Mouse (Mus musculus) CH12F3 (cell line): ENCODE measurements around the gene Akap9.
"Not testable (repeated sequence)": the region's sequence is repeated elsewhere in the genome, so short reads cannot be mapped to it uniquely, and the experiment has no call there.

Experiments used
- in situ Hi-C: fragments of 300-500 bp; cut with MboI; formaldehyde crosslinking; loops from 2 replicates; pipeline ENCODE4 v1.14.3; 2020; ENCODE audit warnings: low sequenced_read_pairs

Akap9 gene

GRCm38 (mm10) chr5:3969114-3969513, 41.3 kb downstream of the Akap9 start:
- in situ Hi-C loops, result no loop called here

DNA sequence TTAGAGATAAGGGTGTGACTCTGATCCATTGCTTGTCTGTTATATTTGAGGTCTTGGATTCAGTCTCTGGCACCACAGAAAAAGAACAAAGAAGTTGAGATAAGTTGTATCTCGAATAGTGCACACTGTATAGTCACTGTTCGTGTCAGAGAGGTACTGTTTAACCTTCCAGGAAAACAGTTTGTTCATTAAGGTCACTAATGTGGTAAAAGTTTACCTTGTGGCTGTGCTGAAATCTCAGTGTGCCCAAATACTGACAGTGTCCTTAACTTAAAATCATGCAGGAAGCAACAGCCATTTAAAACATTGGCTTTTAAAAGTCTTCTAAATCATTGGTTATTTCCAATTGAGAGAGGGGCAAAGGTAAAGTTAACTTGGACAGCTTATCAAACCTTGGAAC, 43.1 kb downstream of the Akap9 start:
- in situ Hi-C loops, result no loop called here

- in situ Hi-C loops, result no loop called here
Observed at GRCm38 (mm10) chr5:3973764-3974163, 45.9 kb downstream of the Akap9 start.

DNA sequence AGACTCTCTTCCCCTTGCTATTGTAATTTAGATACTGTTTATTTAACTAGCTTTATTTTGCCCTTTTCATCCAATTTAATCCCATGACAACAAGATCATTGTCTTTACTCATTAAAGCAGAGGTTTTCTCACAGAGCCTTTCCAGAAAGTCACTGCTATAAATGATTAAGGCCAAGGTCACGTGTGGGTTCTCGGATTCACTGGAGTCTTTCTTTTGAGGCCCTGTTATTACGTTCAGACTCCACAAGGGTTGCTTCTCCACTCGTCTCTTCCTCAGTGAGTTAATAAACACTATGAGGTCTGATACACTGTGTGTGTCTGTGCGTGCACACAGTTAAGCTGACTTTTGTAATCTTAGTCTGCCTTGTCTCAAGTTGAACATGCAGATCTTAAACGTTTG, 47.0 kb downstream of the Akap9 start:
- in situ Hi-C loops, result no loop called here

DNA sequence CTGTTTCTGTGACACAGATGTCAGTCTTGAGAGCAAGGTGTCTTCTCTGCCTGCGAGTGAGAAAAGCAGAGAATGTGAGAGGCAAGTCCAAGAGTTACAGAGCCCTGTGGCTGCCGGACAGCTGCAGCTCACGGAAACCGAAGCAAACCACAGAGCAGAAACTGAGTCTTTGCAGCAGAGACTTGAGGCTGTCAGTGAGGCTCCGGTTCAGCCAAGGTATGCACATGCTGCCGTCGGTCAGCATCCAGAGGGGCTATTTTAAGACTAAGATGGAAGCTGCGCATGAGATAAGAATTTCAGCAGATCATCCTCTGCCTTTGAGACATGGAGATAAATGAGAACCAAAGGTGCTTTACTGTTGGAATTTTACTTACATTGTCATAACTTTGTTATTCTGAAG, 48.3 kb downstream of the Akap9 start:
- in situ Hi-C loops, result no loop called here

DNA sequence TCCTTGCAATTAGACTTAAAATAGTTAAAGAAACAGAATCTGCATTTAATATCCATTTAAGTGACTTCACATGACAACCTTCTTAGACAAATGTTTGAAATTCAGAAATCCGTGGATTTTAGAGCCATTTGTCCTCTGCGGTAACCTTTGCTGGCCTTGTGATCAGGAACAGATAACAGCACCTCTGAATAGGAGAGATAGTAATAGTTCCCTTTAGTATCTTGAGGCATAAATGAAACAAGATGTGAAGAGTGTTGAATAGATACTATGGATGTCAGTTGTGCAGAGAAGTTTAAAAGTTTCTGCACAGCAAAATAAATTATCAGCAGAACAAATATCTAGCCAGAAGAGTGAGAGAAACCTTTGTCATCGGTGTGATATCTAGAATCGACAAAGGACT, 50.0 kb downstream of the Akap9 start:
- in situ Hi-C loops, result no loop called here

DNA sequence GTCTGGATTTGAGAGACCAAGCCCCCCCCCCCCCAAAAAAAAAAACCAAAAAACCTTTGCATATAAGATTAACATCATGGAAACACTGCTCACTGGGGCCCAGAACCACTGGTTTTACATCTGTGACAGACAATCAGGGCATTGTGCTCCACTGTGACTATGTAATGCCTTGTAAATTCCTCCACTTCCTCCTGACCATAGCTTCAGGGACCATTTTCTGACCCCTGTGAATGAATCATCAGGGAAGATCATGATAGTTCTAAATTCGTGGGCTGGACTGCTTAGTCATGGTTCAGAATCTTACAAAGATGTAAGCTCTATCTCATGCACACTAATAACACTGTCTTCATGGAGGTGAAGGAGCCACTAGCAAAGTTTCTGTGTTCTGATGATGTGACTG, 61.8 kb downstream of the Akap9 start:
- in situ Hi-C loops, result no loop called here

DNA sequence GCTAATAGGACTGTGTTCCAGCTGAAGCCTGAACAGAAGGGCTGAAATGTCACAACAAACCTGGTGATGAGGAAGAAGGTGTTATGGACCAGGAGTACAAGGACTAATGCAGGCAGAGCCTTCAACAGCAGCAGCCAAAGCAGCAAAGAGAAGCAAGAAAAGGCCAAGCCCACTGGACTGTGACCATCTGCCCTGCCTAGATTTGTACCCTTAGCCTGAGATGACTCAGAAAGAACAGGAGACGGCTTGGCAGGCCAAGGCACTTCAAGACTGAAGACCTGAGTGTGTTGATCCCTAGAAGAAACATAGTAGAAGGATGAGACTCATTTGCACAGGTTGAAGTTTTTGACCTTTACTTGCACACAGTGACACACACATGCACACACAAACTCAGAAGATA, 62.6 kb downstream of the Akap9 start:
- in situ Hi-C loops, result no loop called here

DNA sequence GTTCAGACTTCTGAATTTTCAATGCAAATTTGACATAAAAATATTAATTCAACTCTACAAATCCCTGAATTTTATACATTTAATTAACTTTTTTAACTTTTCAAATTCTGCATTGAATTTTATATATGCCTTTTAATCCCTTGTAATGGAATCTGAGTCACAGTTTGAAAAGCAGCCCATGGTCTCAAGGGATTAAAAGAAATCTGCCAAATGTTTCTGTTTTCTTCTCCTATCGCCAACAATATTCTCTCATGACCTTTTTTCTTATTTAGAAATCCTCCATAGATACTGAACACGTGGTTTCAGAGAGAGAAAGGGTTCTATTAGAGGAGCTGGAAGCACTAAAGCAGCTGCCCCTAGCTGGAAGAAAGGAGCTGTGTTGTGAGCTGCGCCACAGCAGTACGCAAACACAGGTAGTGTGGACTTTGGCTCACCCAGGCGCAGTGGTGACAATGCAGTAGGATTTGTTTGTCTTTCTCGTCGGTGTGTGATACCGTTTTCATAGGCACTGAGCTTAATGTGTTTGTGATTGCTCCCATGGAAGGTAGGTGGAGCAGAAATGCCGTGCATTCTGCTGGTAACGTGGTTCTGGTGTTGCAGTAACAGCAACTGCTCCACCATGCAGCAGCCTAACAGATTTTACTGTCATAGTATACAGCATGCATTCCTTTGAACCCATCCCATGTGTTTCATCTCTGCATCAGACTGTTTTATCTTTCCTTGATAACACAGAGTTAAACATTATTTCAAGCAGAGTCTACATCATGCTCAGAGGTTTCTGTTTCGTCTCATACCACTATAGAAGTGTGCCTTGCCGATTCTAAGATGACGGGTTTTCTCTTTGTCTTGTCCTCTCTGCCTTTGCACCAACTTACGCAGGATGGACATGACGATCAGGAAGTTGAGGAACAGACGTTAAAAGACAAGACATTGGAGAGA, 76.9 kb downstream of the Akap9 start:
- in situ Hi-C loops, result no loop called here

DNA sequence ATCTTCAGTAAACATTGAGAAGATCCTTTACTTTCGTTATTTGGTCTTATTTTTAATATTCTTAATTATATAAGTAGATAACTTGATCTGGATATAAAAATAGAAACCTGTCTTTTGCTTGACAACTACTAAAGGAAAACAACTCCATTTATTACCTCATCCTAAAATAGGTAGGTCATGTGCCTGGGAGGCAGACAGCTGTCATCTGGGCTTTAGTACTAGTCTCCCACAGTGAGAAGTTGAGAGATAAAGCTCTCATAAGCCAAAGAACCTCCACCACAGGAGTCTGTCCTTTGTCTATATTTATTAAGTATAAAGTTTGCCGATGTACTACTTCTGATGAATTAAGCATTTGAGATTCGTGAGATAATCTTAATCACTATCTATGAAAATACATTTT, 78.8 kb downstream of the Akap9 start:
- in situ Hi-C loops, result no loop called here

GRCm38 (mm10) chr5:4008266-4008665, 80.4 kb downstream of the Akap9 start:
- in situ Hi-C loops, result no loop called here

DNA sequence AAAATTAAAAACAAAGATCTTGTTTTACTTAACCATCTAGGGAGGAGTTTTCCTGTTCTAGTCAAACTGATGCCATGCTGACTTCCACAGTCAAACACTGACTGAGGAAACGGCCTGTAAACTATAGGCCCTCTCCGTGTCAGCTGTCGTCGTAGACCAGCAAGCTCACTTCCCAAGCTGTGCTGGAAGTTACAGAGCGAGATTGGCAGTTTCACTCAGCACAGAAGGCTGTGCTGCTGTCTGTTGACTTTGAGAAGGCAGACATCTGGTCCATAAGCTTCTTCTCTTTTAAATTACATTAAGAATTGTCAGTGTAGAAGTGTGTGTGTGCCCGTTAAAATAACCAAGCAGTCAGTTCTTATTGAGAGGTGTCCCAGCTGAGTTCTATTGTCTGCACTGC, 81.7 kb downstream of the Akap9 start:
- in situ Hi-C loops, result no loop called here

DNA sequence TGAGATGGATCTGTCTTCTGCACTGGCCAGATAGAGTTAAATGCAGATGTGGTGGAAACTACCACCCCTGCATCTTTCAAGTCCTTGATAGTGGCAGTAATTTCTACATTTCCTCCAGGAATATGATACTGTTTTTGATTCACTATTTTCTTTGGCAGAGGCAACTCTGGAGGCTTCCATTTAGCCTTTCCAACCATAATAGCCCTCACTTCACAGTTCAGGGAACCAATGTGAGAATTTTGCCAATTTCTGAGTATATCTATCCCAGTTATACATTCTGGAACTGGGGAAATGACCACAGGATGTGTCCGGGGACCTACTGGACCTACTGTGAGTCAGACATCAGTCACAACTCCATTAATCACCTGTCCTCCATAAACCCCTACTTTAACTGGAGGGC, 89.8 kb downstream of the Akap9 start:
- in situ Hi-C loops, result not testable (repeated sequence)

- in situ Hi-C loops, result no loop called here
Observed at GRCm38 (mm10) chr5:4019377-4019776, 91.5 kb downstream of the Akap9 start.

GRCm38 (mm10) chr5:4020018-4020417, 92.2 kb downstream of the Akap9 start:
- in situ Hi-C loops, result no loop called here

DNA sequence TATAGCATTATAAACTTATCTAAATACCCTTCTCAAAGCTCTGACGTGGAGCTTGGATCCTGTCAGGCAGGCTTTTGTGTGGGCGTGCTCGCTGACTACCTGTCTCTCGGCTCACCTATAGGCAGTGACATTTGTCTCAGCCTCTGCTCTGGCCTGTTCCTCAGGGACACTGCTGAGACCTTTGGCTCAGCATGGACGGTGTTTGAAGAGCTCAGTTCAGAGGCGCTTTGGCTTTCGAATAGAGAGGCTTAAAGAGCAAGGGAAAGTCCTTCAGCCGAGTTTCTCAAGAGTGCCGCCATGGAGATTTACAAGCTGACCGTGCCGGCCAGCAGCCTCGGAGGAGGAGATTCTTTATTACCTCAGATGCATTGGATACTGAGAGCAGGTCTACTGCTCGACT, 95.3 kb downstream of the Akap9 start:
- in situ Hi-C loops, result no loop called here

DNA sequence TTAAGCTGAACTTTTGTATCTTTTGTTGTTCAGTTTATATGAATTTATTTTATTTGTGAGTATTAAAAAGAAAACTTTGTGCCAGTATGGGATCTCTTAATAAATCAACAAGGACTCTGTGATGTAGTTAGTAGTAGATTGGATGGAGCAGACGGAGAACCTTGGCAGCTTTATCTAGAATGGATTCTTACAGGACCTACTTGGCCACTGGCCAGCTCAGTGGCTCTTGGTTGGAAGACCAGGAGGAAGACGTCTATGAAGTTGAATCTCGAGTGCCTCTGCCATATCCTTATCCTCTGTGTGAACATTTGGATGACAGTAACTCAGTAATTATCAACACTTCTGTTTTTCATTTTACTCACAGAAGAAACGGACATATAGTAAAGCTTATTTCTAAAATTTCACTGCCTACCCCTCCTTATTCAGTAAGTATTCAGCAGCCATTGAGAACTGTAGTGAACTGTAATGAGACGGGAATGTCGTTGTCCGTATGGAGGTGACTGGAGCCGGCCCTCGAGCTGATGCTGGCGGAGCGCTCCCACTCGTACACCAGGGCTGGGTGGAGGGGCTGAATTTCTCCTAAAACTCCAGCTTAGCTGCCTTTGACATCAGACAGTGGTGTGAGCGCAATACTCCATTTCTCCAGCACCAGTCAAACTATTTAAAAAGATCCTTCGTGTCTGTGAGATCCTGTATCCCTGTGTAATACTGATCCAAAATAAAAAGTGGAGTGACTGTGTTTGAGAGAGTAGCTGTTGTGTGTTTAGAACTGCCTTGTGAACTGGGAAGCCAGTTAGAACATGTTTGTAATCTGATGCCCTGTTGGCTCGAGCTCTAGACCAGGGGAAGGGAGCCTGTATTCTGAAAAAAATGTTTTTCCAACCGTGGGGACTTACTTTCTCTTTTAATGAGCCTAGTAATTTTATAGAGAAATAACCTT, 96.2 kb downstream of the Akap9 start:
- in situ Hi-C loops, result no loop called here

DNA sequence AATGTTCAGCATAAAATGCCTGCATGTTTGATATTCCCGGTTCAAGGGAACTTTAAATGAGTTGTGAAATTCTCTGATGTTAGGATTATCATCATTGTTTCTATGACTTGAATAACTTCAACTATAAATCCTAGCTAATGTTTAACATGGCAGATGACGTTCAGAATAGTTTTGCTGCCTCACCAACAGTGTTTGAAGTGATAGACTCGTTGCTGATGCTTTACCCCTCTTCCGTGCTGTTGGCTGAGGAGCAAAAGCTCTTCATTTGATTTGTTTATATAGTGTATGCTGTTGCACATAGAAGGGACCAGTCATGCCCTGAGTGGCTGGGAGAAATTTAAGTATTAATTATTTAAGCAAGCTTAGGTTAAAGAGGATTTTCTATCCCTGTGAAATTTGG, 96.9 kb downstream of the Akap9 start:
- in situ Hi-C loops, result no loop called here

- in situ Hi-C loops, result not testable (repeated sequence)
Observed at GRCm38 (mm10) chr5:4026336-4026735, 98.5 kb downstream of the Akap9 start.

DNA sequence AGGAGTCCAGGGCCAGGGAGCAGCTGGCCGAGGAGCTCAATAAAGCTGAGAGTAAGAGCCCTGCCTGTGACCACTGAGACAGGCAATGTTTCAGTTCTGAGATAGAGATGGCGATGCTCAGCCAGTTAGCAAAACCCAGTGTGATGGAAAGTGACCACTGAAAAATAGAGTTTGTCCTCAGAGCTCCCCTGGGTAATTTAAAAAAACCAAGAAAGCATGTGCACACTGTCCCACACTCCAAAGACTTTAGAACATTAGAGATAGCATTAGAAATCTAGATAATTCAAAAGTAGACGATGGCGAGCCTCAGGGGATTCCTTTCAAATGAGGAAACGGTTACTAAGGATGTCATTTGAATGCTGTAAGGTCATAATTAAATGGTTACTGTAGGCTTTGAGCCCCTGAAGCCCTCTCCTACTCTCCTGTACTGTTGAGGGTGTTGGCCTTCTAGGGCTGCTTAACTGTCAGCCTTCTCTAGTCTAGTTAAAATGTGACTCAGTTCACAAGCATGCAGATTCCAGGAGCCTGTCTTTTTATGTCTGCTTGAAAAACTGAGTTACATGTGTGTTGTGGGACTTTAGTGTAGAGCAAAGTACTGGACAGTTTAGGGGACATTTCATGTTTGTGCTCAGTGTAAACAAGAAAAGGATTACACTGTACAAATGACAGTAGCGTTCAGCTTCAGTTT, 100.8 kb downstream of the Akap9 start:
- in situ Hi-C loops, result no loop called here

GRCm38 (mm10) chr5:4031846-4032245, 104.0 kb downstream of the Akap9 start:
- in situ Hi-C loops, result no loop called here
